Mouse (Mus musculus): ENCODE data around the gene Frk. TPM values are rescaled to one million over a fixed set of nuclear protein-coding genes. Genes with fewer than 3 reads are reported as not detected.
"Not testable (repeated sequence)": the region's sequence is repeated elsewhere in the genome, so short reads cannot be mapped to it uniquely, and the experiment has no call there.

Gene Frk
- 0.19 and 0.25 TPM in 2 replicates for polyA plus RNA-seq (2012; rRNA removed)

DNA sequence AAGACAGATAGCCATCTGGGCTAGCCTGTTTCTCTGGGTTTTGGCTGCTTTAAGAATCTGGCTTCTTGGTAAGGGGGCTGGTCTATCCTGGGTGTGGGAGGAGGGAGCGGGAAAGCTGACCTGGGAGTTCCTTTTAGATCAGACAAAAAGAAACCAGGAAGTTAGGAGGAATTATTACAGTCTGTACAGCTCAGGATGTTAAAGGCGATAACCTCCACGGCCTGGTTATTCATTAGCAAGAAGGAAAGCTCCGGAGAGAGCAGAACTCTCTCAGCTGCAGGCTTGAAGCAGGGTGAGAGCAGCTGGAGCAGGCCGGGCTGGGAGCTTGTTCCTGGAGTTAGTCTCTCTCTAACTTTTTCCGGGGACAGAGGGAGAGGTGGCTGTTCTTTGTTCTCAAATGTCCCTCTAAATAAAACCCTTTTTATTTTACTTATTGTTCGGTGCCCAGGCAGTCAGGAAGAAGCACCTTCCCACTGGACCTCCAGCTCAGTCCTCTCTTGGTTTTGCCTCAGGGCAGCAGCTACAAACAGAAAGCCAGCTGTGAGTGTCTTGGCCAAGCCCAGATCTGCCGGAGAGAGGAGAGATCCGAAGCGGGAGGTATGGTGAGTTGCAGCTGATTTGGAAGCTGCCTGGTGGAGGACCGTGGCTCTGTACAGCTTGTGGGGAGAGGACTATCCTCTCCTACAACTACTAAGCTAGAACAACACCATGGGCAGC is at the start of gene Frk:
Gene Frk (plus strand): TSS at position 103 of the 717 bp plus-strand sequence.
- H3K27ac ChIP-seq (ENCODE audit: insufficient read depth, low read length), result no peak within 1 kb of the TSS
- no peaks in the 10 kb centered on the region for H3K4me1 ChIP-seq (ENCODE audit: control insufficient read depth, insufficient read depth, low read length)
- TF ChIP-seq POLR2A (IDR thresholded peaks at IDR 0.05; ENCODE audit: extremely low read depth, insufficient read depth, low read length) (no peak), CTCF (IDR thresholded peaks at IDR 0.05; ENCODE audit: extremely low read depth, insufficient read depth, low read length) (no peak)
- no peak within 1 kb of the TSS for H3K4me3 ChIP-seq (ENCODE audit: insufficient read depth, low read length)

DNA sequence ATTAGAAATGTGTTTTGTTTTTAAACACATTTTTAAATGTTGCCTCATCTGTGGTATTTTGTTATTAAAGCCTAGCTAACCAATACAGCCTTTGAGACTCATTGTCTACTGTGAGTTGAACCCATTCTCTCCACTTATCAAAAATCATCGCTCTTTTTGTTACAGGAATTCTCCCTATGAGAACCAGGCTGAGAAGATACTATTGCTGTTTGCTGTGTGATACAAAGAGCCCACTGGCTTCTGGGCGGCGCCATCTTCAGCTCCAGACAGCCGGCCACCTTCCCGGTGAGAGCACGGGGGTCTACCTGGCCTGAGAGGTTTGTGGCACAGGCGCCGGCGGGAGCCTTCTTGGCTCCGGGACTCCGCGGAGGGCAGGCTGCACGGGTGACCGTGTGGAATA is 49.0 kb upstream of the Frk start:
- not testable (repeated sequence) for H3K27ac ChIP-seq (ENCODE audit: insufficient read depth, low read length); H3K4me1 ChIP-seq (ENCODE audit: control insufficient read depth, insufficient read depth, low read length); H3K4me3 ChIP-seq (ENCODE audit: insufficient read depth, low read length)

DNA sequence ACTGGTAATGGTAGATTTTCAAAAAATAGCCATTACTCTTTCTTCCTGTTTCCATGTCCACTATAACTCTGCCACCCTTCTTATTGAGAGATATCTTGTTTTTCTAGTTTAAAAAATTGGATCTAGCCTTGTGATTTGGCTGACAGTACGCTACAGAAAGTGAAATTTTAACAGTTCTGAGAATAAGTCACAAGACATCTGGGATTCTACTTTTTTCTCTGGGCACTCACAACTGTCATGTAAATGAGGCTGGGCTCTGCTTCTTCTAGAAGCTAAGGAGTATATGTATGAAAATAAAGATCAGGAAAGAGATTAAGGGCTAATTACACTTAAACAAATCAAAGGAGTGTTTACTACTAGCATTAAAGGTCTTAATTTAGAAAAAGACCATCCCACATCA is 33.7 kb upstream of the Frk start:
- Histone ChIP-seq H3K4me3 (ENCODE audit: insufficient read depth, low read length) (no peak overlapping the region), H3K27ac (ENCODE audit: insufficient read depth, low read length) (no peak overlapping the region), H3K4me1 (ENCODE audit: control insufficient read depth, insufficient read depth, low read length) (no peaks in the 10 kb centered on the region)
- TF ChIP-seq POLR2A (IDR thresholded peaks at IDR 0.05; ENCODE audit: extremely low read depth, insufficient read depth, low read length) (no peak), CTCF (IDR thresholded peaks at IDR 0.05; ENCODE audit: extremely low read depth, insufficient read depth, low read length) (no peak)

DNA sequence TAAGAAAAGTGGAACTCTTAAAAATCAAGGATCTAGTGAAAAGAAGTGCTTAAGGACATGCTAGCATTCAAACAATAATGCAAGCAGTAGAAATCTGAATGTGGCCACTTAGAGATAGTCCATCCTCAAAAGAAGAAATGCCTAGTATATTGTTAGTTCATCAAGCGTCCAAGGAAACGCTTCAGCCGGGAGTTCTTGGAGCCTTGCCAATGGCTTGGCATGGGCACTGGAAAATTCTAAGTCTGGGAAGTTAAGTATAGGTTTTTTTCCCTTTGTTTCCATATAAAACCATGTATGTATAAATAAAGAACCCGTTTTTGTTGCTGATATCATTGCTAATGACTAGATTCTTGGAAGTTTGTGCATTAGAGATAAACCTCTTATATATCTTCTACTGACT is 21.7 kb upstream of the Frk start:
- Histone ChIP-seq H3K27ac (ENCODE audit: insufficient read depth, low read length) (no peak overlapping the region), H3K4me1 (ENCODE audit: control insufficient read depth, insufficient read depth, low read length) (no peaks in the 10 kb centered on the region), H3K4me3 (ENCODE audit: insufficient read depth, low read length) (no peak overlapping the region)
- no peak for TF ChIP-seq CTCF (IDR thresholded peaks at IDR 0.05; ENCODE audit: extremely low read depth, insufficient read depth, low read length)
- no peak for TF ChIP-seq POLR2A (IDR thresholded peaks at IDR 0.05; ENCODE audit: extremely low read depth, insufficient read depth, low read length)

DNA sequence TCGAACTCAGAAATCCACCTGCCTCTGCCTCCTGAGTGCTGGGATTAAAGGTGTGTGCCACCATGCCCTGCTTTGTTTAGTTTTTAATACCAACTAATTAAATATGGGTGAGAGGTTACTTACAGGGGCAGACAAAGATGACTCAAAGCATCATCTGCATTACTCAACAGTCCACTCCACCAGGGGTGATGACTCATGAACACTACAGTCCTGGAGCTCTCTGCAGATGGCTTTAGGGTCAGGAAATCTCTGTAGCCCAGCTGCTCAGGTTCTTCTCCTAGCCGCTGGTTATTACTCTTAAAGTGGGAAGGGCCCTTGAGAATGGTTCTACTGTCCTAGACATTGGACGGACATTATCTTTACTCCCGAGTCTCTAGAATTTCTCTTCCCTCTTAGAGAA is 18.9 kb upstream of the Frk start:
- Histone ChIP-seq H3K27ac (ENCODE audit: insufficient read depth, low read length) (no peak overlapping the region), H3K4me1 (ENCODE audit: control insufficient read depth, insufficient read depth, low read length) (no peaks in the 10 kb centered on the region)
- no peak for TF ChIP-seq POLR2A (IDR thresholded peaks at IDR 0.05; ENCODE audit: extremely low read depth, insufficient read depth, low read length)

DNA sequence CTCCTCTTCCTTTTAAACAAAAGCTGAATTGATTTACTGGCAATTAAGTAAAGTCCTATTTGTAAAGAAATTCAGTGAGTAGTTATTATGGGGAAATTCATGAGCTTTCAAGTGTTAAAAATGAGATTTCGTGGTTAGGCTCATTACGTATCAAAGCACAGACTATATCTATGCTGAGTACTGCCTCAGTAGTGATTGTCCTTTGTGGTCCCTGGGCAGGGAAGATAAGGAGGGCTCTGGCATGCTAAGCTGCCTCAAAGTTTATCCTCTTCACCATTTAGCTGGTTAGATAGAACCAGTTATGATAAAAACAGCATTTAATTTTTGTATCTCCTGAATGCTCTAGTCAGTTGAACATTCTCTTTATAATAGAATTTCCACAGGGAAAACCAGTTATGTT is 14.2 kb upstream of the Frk start:
- Histone ChIP-seq H3K4me1 (ENCODE audit: control insufficient read depth, insufficient read depth, low read length) (no peaks in the 10 kb centered on the region), H3K27ac (ENCODE audit: insufficient read depth, low read length) (no peak overlapping the region), H3K4me3 (ENCODE audit: insufficient read depth, low read length) (no peak overlapping the region)
- TF ChIP-seq CTCF (IDR thresholded peaks at IDR 0.05; ENCODE audit: extremely low read depth, insufficient read depth, low read length) (no peak), POLR2A (IDR thresholded peaks at IDR 0.05; ENCODE audit: extremely low read depth, insufficient read depth, low read length) (no peak)

More for the DNA sequence above, 18.9 kb upstream of the Frk start:
- H3K4me3 ChIP-seq (ENCODE audit: insufficient read depth, low read length), result no peak overlapping the region

DNA sequence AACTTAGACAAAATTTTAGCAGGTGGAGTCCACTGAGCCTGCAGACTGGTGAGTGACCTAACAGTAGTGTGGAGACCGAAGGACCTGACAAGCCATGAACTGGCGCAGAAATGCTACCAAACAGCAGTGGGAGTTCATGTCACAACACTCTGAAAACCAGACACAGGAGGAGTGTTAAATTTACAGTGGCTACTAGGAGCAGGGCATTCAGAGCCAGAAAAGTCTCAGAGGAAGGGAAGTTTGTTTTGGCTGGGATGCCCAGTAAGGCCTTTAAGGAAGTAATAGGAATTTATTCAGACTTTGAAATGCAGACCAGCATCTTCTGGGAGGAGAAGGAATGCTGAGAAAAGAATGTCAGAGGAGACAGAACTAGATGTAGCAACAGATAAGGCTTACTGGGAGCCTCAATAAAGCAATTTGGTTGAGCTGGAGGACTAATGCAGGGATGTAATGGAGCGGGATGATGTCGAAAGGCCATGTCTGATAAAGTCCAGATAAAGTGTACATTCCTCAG is 3.2 kb upstream of the Frk start:
- Histone ChIP-seq H3K4me3 (ENCODE audit: insufficient read depth, low read length) (no peak overlapping the region), H3K27ac (ENCODE audit: insufficient read depth, low read length) (no peak overlapping the region), H3K4me1 (ENCODE audit: control insufficient read depth, insufficient read depth, low read length) (no peaks in the 10 kb centered on the region)
- TF ChIP-seq CTCF (IDR thresholded peaks at IDR 0.05; ENCODE audit: extremely low read depth, insufficient read depth, low read length) (no peak), POLR2A (IDR thresholded peaks at IDR 0.05; ENCODE audit: extremely low read depth, insufficient read depth, low read length) (no peak)

DNA sequence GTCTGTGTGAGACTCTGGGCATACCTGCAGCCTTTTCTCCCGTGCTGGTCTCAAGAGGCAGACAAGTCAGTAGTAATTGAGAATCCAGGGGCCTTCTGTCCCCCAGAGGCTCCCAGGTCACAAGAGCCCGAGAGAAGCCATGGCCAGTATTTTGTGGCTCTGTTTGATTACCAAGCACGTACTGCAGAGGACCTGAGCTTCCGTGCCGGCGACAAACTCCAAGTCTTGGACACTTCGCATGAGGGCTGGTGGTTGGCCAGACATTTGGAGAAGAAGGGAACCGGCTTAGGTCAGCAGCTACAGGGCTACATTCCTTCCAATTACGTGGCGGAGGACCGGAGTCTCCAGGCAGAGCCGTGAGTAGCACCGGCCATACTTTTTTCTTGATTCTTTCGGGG is 814 bp downstream of the Frk start:
- no peaks in the 10 kb centered on the region for H3K4me1 ChIP-seq (ENCODE audit: control insufficient read depth, insufficient read depth, low read length)
- H3K4me3 ChIP-seq (ENCODE audit: insufficient read depth, low read length), result no peak overlapping the region
- TF ChIP-seq CTCF (IDR thresholded peaks at IDR 0.05; ENCODE audit: extremely low read depth, insufficient read depth, low read length), result no peak
- TF ChIP-seq POLR2A (IDR thresholded peaks at IDR 0.05; ENCODE audit: extremely low read depth, insufficient read depth, low read length), result no peak
- no peak overlapping the region for H3K27ac ChIP-seq (ENCODE audit: insufficient read depth, low read length)

DNA sequence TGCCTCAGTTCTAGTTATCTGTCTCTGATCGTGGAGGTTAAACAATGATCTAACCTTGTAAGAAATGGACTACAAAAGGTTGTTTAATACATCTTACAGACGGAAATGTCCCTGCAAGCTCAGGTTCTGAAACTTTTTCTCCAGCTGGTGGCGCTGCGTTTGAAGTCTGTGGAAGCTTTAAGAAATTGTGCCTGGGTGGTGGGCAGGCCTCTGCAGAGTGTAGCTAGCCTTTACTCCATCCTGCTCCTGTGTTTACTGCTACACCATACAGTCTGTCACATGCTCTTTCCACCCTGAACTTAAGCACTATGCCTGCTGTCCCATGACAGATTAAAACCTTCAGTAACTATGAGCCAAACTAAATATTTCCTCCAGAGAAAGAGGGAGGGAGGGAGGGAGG is 1.9 kb downstream of the Frk start:
- no peak for TF ChIP-seq CTCF (IDR thresholded peaks at IDR 0.05; ENCODE audit: extremely low read depth, insufficient read depth, low read length)
- TF ChIP-seq POLR2A (IDR thresholded peaks at IDR 0.05; ENCODE audit: extremely low read depth, insufficient read depth, low read length), result no peak
- Histone ChIP-seq H3K4me1 (ENCODE audit: control insufficient read depth, insufficient read depth, low read length) (no peaks in the 10 kb centered on the region), H3K27ac (ENCODE audit: insufficient read depth, low read length) (no peak overlapping the region), H3K4me3 (ENCODE audit: insufficient read depth, low read length) (no peak overlapping the region)

DNA sequence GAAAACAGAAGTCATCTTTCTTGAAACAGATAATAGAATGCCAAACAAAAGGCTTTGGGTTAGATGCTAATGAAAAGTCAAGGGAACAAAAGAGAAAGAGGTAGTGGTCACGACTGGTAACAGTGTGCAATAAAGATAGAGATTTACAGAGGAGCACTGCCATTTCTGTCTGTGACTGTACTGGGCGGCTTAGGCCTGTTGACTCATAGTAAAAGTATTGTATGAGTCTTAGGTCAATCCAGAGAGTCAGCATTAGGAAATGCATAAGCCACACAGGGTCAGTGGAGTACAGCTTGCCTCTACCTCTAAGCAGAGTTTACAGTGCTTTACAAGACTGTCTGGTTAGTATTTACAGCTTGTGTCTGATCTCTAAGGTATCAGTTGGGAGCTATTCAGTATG is 24.6 kb downstream of the Frk start:
- TF ChIP-seq POLR2A (IDR thresholded peaks at IDR 0.05; ENCODE audit: extremely low read depth, insufficient read depth, low read length), result no peak
- no peak for TF ChIP-seq CTCF (IDR thresholded peaks at IDR 0.05; ENCODE audit: extremely low read depth, insufficient read depth, low read length)

More for the DNA sequence above, 24.6 kb downstream of the Frk start:
- Histone ChIP-seq H3K4me3 (ENCODE audit: insufficient read depth, low read length) (no peak overlapping the region), H3K4me1 (ENCODE audit: control insufficient read depth, insufficient read depth, low read length) (no peaks in the 10 kb centered on the region), H3K27ac (ENCODE audit: insufficient read depth, low read length) (no peak overlapping the region)

Data from cortical plate, adult 2 months (tissue).